Mouse (Mus musculus): ENCODE measurements at regions not wholly inside any gene's neighbourhood (a gene's known extent, or its start where the extent isn't known, plus 50 kb on each side); places are given as distances from the start of the nearest gene placed in this dataset.

DNA sequence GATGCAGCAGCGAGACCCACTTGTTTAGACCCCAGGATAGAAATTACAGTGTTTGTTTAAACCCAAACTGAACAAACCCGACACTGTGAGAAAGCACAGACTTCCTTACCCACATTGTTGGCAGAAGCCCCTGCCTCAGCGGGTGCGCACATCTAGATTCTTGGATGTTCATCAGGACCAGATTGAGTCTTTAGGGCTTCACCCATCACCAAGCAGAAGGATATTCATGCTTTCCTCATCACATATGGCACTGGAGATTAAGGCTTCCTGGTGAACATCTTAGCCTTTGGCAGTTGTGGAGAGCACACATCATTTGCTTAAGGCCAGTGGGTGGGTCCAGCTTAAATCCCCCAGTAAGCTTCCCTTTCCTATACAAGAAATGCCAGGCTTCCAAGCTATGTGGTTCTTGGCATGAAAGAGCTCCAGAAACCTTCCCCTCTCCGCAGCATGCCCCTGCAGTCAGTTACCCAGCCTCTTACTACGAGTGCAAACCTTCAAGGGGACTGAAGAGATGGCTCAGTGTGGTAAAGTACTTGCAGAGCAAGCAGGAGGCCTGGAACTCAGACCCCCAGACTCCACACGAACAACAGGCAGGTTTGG is 367.9 kb downstream of the Pbx1 start:
- Histone ChIP-seq H3K9ac (ENCODE audit: low read depth, low read length) (no peak overlapping the region), H3K4me3 (ENCODE audit: low read depth, low read length) (no peak overlapping the region), H3K4me1 (ENCODE audit: control insufficient read depth, insufficient read depth, low read length) (peaks cover 10% of the 10 kb centered on the region), H3K27ac (ENCODE audit: low read length) (no peak overlapping the region), H3K4me2 (ENCODE audit: low read length) (no peak overlapping the region), H3K27me3 (ENCODE audit: control insufficient read depth, insufficient read depth, low read depth, low read length) (no peaks in the 10 kb centered on the region), H3K36me3 (ENCODE audit: control insufficient read depth, insufficient read depth, low read length) (no peaks in the 10 kb centered on the region), H3K9me3 (replicated peaks; ENCODE audit: control insufficient read depth, low read length, poor library complexity, severe bottlenecking) (no peaks in the 10 kb centered on the region)
- no peak for ATAC-seq
- 78% methylated on average over 7 of the region's 7 CpGs for WGBS

DNA sequence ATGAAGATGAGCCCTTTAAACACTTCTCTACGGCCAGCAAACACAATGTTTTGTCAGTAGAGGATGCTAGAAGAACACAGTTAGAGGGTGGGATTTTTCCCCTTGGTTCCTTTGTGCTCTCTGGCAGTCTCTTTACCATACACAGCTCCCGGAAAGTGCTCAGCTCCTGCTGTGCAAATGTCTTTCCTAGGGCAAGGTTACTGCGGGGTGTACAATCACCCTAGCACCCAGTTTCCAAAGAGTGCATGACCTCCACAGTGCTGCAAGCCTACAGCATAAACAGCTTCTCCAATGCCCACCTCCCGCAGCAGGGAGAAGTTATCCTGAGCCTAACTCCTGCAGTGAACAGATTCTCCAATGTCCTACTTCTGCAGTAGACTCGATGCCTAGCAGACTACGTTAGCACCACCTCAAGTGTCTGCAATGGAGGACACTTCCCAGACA is 366.4 kb downstream of the Pbx1 start:
- Histone ChIP-seq H3K36me3 (ENCODE audit: control insufficient read depth, insufficient read depth, low read length) (no peaks in the 10 kb centered on the region), H3K4me2 (ENCODE audit: low read length) (no peak overlapping the region), H3K9ac (ENCODE audit: low read depth, low read length) (no peak overlapping the region), H3K27ac (ENCODE audit: low read length) (no peak overlapping the region), H3K9me3 (replicated peaks; ENCODE audit: control insufficient read depth, low read length, poor library complexity, severe bottlenecking) (no peaks in the 10 kb centered on the region), H3K4me1 (ENCODE audit: control insufficient read depth, insufficient read depth, low read length) (peaks cover 10% of the 10 kb centered on the region), H3K4me3 (ENCODE audit: low read depth, low read length) (no peak overlapping the region), H3K27me3 (ENCODE audit: control insufficient read depth, insufficient read depth, low read depth, low read length) (no peaks in the 10 kb centered on the region)
- 45% methylated on average over 6 of the region's 6 CpGs for WGBS
- ATAC-seq, result no peak

DNA sequence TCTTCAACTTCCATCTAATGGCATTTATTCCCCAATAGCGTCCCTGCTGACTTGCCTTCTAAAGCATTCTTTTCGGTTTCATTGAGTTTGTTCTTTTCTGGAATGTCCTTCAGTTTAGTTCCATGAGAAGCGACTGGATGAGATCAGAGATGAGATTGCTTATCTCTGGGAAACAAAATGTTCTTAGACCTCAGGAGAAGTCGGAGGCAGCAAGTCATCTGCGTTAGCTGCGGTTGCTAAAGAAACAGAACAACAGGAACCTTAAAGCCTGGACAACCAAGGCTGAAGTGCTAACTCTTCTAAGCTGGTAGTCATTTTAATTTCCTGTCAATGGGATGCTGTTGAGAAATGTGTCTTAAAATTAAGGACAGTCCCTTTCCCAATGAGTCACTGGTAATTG is 365.3 kb downstream of the Pbx1 start:
- Histone ChIP-seq H3K4me2 (ENCODE audit: low read length) (no peak overlapping the region), H3K27me3 (ENCODE audit: control insufficient read depth, insufficient read depth, low read depth, low read length) (no peaks in the 10 kb centered on the region), H3K36me3 (ENCODE audit: control insufficient read depth, insufficient read depth, low read length) (no peaks in the 10 kb centered on the region), H3K9me3 (replicated peaks; ENCODE audit: control insufficient read depth, low read length, poor library complexity, severe bottlenecking) (no peaks in the 10 kb centered on the region), H3K4me3 (ENCODE audit: low read depth, low read length) (no peak overlapping the region), H3K27ac (ENCODE audit: low read length) (no peak overlapping the region), H3K9ac (ENCODE audit: low read depth, low read length) (no peak overlapping the region), H3K4me1 (ENCODE audit: control insufficient read depth, insufficient read depth, low read length) (peaks cover 10% of the 10 kb centered on the region)
- ATAC-seq, result no peak
- 72% methylated on average over 6 of the region's 6 CpGs for WGBS

DNA sequence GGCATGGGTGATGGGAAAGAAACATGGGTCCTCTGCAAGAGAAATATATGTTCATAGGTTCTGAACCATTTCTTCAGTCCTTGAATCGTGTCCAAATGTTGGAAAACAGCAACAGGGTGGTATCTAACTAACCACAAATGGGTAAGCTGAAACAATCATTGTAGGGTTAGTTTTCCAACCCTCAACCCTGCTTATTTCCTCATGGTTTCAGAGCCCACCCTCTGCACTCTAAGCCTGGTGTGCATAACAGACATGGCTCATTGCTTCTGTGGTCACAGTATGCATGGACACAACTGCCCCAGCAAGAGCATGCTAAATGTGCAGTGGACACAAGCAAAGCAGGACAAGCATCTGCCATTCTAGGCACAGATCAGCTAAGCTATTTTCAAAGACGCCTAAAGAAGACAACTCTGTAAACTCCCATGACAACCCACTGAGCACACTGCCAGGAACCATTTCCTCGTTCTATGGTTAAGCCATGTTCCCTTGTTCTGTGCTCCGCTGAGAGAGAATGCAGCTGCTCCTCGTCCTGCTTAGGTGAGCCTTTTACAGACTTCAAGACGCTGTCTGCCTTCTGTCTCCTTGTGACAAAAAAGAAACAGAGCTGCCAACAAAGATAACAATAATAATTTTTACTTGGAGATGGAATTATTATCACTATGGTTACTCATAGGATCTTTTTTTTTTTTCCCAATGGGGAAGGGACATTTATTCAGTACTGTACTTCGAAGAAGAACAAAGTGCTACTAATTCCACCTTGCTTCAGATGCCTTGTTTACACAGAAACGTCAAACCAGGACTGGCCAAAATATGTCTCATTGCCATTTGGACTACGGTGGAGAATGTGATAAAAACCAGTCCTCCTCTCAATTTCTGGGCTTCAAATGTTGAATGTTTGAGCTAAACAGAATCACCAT is 363.8 kb downstream of the Pbx1 start:
- H3K9ac ChIP-seq (ENCODE audit: low read depth, low read length), result no peak overlapping the region
- WGBS, result 63% methylated on average over 9 of the region's 9 CpGs

DNA sequence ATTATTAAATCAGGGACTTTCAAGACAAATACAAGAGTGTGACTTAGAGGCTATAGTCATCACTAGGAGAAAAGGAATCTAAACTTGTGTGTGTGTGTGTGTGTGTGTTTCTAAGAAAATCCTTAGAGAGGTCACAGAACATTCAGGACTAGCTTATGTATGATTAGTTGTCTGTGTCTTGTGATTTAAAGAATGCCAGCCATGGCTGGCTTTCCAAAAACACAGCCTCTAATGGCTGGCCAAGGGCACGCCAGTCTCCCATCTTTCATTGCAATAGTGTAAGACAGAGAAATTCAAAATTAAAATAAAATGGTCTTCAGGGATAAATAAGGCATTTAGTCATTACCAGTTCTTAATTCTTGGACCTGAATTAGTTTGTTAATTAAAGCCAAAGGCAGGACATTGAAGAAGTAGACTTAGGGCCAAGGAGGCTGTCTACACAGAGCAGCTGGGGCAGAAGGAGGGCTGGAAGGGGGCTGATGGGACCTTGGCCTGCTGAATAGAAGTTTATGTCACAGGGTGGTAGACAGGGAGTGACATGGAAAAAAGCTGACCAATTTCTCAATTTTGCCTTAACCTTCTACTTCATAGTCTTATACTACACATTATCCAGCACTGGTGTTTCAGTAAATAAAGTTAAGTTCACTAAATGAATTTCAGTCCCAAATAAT is 363.0 kb downstream of the Pbx1 start:
- H3K36me3 ChIP-seq (ENCODE audit: control insufficient read depth, insufficient read depth, low read length), result no peaks in the 10 kb centered on the region
- H3K4me3 ChIP-seq (ENCODE audit: low read depth, low read length), result no peak overlapping the region
- H3K9me3 ChIP-seq (replicated peaks; ENCODE audit: control insufficient read depth, low read length, poor library complexity, severe bottlenecking), result no peaks in the 10 kb centered on the region
- no peak overlapping the region for H3K9ac ChIP-seq (ENCODE audit: low read depth, low read length)
- H3K4me1 ChIP-seq (ENCODE audit: control insufficient read depth, insufficient read depth, low read length), result peaks cover 10% of the 10 kb centered on the region
- no peak overlapping the region for H3K27ac ChIP-seq (ENCODE audit: low read length)
- no peak for ATAC-seq
- WGBS, result 88% methylated on average over 1 of the region's 1 CpGs
- no peak overlapping the region for H3K4me2 ChIP-seq (ENCODE audit: low read length)
- no peaks in the 10 kb centered on the region for H3K27me3 ChIP-seq (ENCODE audit: control insufficient read depth, insufficient read depth, low read depth, low read length)

More for the DNA sequence above, 363.8 kb downstream of the Pbx1 start:
- Histone ChIP-seq H3K27me3 (ENCODE audit: control insufficient read depth, insufficient read depth, low read depth, low read length) (no peaks in the 10 kb centered on the region), H3K36me3 (ENCODE audit: control insufficient read depth, insufficient read depth, low read length) (no peaks in the 10 kb centered on the region), H3K9me3 (replicated peaks; ENCODE audit: control insufficient read depth, low read length, poor library complexity, severe bottlenecking) (no peaks in the 10 kb centered on the region), H3K4me2 (ENCODE audit: low read length) (no peak overlapping the region), H3K4me1 (ENCODE audit: control insufficient read depth, insufficient read depth, low read length) (peaks cover 10% of the 10 kb centered on the region), H3K4me3 (ENCODE audit: low read depth, low read length) (no peak overlapping the region), H3K27ac (ENCODE audit: low read length) (no peak overlapping the region)
- ATAC-seq, result no peak
